Mouse (Mus musculus): ENCODE data around the gene Vmn2r9. TPM values are rescaled to one million over a fixed set of nuclear protein-coding genes. Genes with fewer than 3 reads are reported as not detected.

The Vmn2r9 gene
- polyA plus RNA-seq, 1 experiment from 2014 or later, result not detected

Other genes with a start within 250 kb of the Vmn2r9 start
- gene Gak, start 222.8 kb downstream of the Vmn2r9 start, polyA plus RNA-seq (2014; fragmentation: Nextera tagmentation; extraction: Ambion mirVana), result 30.4 and 48.8 TPM in 2 replicates
- gene Tmem175, start 222.8 kb downstream of the Vmn2r9 start, polyA plus RNA-seq (2014; fragmentation: Nextera tagmentation; extraction: Ambion mirVana), result 23.0 and 29.0 TPM in 2 replicates
- 11.0 and 11.3 TPM in 2 replicates for gene Idua, start 192.3 kb downstream of the Vmn2r9 start, polyA plus RNA-seq (2014; fragmentation: Nextera tagmentation; extraction: Ambion mirVana)
- gene Dgkq, start 182.9 kb downstream of the Vmn2r9 start, polyA plus RNA-seq (2014; fragmentation: Nextera tagmentation; extraction: Ambion mirVana), result 5.0 and 9.1 TPM in 2 replicates
- 0.80 and 1.5 TPM in 2 replicates for gene Slc26a1, start 177.0 kb downstream of the Vmn2r9 start, polyA plus RNA-seq (2014; fragmentation: Nextera tagmentation; extraction: Ambion mirVana)
- gene Fgfrl1, start 160.2 kb downstream of the Vmn2r9 start, polyA plus RNA-seq (2014; fragmentation: Nextera tagmentation; extraction: Ambion mirVana), result 24.0 and 32.7 TPM in 2 replicates
- not detected in 2 replicates for gene Rnf212, start 77.6 kb downstream of the Vmn2r9 start, polyA plus RNA-seq (2014; fragmentation: Nextera tagmentation; extraction: Ambion mirVana)
- gene Tmed11, start 57.2 kb downstream of the Vmn2r9 start, polyA plus RNA-seq (2014; fragmentation: Nextera tagmentation; extraction: Ambion mirVana), result not detected in 2 replicates
- not detected in 2 replicates for gene Vmn2r8, start 43.8 kb downstream of the Vmn2r9 start, polyA plus RNA-seq (2014; fragmentation: Nextera tagmentation; extraction: Ambion mirVana)
- not detected in 2 replicates for gene Vmn2r10, start 153.9 kb upstream of the Vmn2r9 start, polyA plus RNA-seq (2014; fragmentation: Nextera tagmentation; extraction: Ambion mirVana)
- not detected in 2 replicates for gene Vmn2r11, start 207.0 kb upstream of the Vmn2r9 start, polyA plus RNA-seq (2014; fragmentation: Nextera tagmentation; extraction: Ambion mirVana)
- not detected in 2 replicates for gene Vmn2r12, start 245.3 kb upstream of the Vmn2r9 start, polyA plus RNA-seq (2014; fragmentation: Nextera tagmentation; extraction: Ambion mirVana)

Measured in kidney, embryonic 14.5 days (tissue).